Mouse (Mus musculus) forebrain, embryonic 16.5 days (tissue): ENCODE measurements around the gene P2ry1. TPM values are rescaled to one million over a fixed set of nuclear protein-coding genes. Genes with fewer than 3 reads are reported as not detected.

Source experiments
- ATAC-seq: fragments of 200-750 bp; cut with Nextera tagmentation; 2 replicates; pipeline ENCODE4 v1.8.0; 2017; ENCODE audit warnings: mild to moderate bottlenecking, moderate library complexity
- H3K27ac ChIP-seq: fragments of 300-500 bp; sonication (generic); 2 replicates; pipeline ENCODE4 v1.5.1; 2014; ENCODE audit warnings: low read length, control low read depth
- H3K27me3 ChIP-seq: fragments of 300-500 bp; sonication (generic); replicated peaks from 2 replicates; pipeline ENCODE4 v1.6.1; 2014; ENCODE audit warnings: low read length; ENCODE audit not compliant: control insufficient read depth, insufficient read depth
- H3K36me3 ChIP-seq: fragments of 300-500 bp; sonication (generic); 2 replicates; pipeline ENCODE4 v1.6.1; 2014; ENCODE audit not compliant: control insufficient read depth, insufficient read depth
- H3K4me1 ChIP-seq: fragments of 300-500 bp; sonication (generic); replicated peaks from 2 replicates; pipeline ENCODE4 v1.6.1; 2014; ENCODE audit warnings: low read length; ENCODE audit not compliant: control insufficient read depth, insufficient read depth
- H3K4me2 ChIP-seq: fragments of 300-500 bp; sonication (generic); 2 replicates; pipeline ENCODE4 v1.6.1; 2014; ENCODE audit warnings: mild to moderate bottlenecking, low read length, control low read depth
- H3K4me3 ChIP-seq: fragments of 300-500 bp; sonication (generic); replicated peaks from 2 replicates; pipeline ENCODE4 v1.5.1; 2014; ENCODE audit warnings: mild to moderate bottlenecking, low read length, control low read depth
- H3K9ac ChIP-seq: fragments of 300-500 bp; sonication (generic); replicated peaks from 2 replicates; pipeline ENCODE4 v1.6.1; 2014; ENCODE audit warnings: low read depth, low read length, control low read depth
- H3K9me3 ChIP-seq: fragments of 300-500 bp; sonication (generic); 2 replicates; pipeline ENCODE4 v1.6.1; 2016; ENCODE audit warnings: low read length; ENCODE audit not compliant: control insufficient read depth
- WGBS: fragments of 180-500 bp; shearing (Covaris S2); extraction: QIAGEN DNeasy Blood & Tissue Kit; methylation state at CpG from one replicate; pipeline ENCODE4 v1.1.7; 2014; 5-methylcytosine and 5-hydroxymethylcytosine counted together
- polyA plus RNA-seq: library from polyadenylated mRNA; unstranded; fragments of >200 nt; fragmentation: Nextera tagmentation; extraction: Ambion mirVana; gene quantifications from 2 replicates; pipeline ENCODE4 v1.2.1, GENCODE M21; 2015

Gene P2ry1
- polyA plus RNA-seq, 1 experiment from 2014 or later, result 4.5 TPM

DNA sequence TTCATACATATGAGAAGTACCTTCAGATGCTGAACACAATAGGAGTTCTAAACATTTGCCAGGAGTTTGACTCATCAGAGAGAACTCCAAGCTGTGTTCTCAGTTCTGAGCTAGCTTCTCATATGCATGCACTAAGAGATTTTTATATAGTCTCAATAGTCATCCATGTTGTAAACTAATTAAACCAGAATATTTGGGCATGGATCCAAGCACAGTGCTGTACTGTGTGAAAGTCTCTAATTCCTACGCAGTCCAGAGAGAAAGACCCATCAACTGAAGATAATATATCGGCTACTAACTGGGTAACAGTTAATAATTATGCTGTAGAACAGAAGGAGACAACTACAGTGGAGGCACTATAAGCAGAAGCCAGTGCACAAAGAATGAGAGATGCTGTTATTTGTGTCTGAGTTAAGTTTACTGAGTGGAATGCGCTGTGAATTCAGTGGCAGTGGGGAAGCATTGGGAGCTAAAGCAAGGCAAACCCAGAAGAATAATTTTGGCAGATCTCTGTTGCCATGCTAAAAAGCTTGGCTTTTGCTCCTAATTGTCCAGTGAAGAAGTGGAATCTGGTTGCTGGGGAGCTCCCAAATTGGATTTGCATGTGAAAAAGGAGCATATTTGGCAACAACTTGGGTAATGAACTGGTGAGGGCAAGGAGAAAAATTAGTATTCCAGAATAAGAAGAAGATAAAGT is 47.5 kb downstream of the P2ry1 start:
- Histone ChIP-seq H3K4me2 (no peak overlapping the region), H3K4me3 (no peak overlapping the region), H3K27ac (no peak overlapping the region), H3K4me1 (no peaks in the 10 kb centered on the region), H3K36me3 (no peaks in the 10 kb centered on the region), H3K27me3 (no peaks in the 10 kb centered on the region), H3K9me3 (no peaks in the 10 kb centered on the region), H3K9ac (no peak overlapping the region)
- 30% methylated on average over 3 of the region's 3 CpGs for WGBS
- peak; percentile 47 for ATAC-seq
